Mouse (Mus musculus) frontal cortex, postnatal 10 days (tissue): Measurements from ENCODE around the gene Ifng.
"Not testable (repeated sequence)": the region's sequence is repeated elsewhere in the genome, so short reads cannot be mapped to it uniquely, and the experiment has no call there.

Experiments
- DNase-seq, 2 experiments: peaks; one replicate each; pipeline ENCODE4 v3.0.0; 2022; ENCODE audit warnings: low spot score in 2 of 2, mixed read lengths in 1 of 2

The Ifng gene

GRCm38 (mm10) chr10:118440742-118441240 is at the start of gene Ifng:
Ifng (plus strand) TSS chr10:118441046.
- no peak for DNase-seq

GRCm38 (mm10) chr10:118399917-118400316 is 40.9 kb upstream of the Ifng start:
- peak; percentile 8 to 26 for DNase-seq

GRCm38 (mm10) chr10:118406463-118407221 is 34.2 kb upstream of the Ifng start:
- no peak for DNase-seq

GRCm38 (mm10) chr10:118411377-118411776 is 29.5 kb upstream of the Ifng start:
- no peak for DNase-seq

GRCm38 (mm10) chr10:118412774-118413173 is 28.1 kb upstream of the Ifng start:
- DNase-seq = no peak

- no peak for DNase-seq
These were observed 21.8 kb upstream of the Ifng start for GRCm38 (mm10) chr10:118419000-118419425.

- no peak for DNase-seq
These were observed 19.9 kb upstream of the Ifng start for GRCm38 (mm10) chr10:118420896-118421295.

- no peak for DNase-seq
These were observed 5.3 kb upstream of the Ifng start for GRCm38 (mm10) chr10:118435501-118435900.

GRCm38 (mm10) chr10:118441898-118442297 is 1.1 kb downstream of the Ifng start:
- DNase-seq = no peak

GRCm38 (mm10) chr10:118442999-118443398 is 2.2 kb downstream of the Ifng start:
- DNase-seq = no peak

GRCm38 (mm10) chr10:118445021-118445420 is 4.2 kb downstream of the Ifng start:
- DNase-seq = no peak

- DNase-seq = no peak
These were observed 4.7 kb downstream of the Ifng start for GRCm38 (mm10) chr10:118445502-118445901.

GRCm38 (mm10) chr10:118445978-118446377 is 5.1 kb downstream of the Ifng start:
- DNase-seq = peak in 1 of 2 experiments; percentile 9

- DNase-seq = no peak
These were observed 10.9 kb downstream of the Ifng start for GRCm38 (mm10) chr10:118451747-118452146.

- no peak for DNase-seq
These were observed 17.9 kb downstream of the Ifng start for GRCm38 (mm10) chr10:118458729-118459128.

- no peak for DNase-seq
These were observed 20.4 kb downstream of the Ifng start for GRCm38 (mm10) chr10:118461126-118461767.

GRCm38 (mm10) chr10:118466481-118466880 is 25.6 kb downstream of the Ifng start:
- no peak for DNase-seq

GRCm38 (mm10) chr10:118469047-118469446 is 28.2 kb downstream of the Ifng start:
- DNase-seq = no peak

GRCm38 (mm10) chr10:118470296-118470957 is 29.6 kb downstream of the Ifng start:
- DNase-seq = no peak

GRCm38 (mm10) chr10:118472846-118473245 is 32.0 kb downstream of the Ifng start:
- DNase-seq = not testable (repeated sequence)

- DNase-seq = peak in 1 of 2 experiments; percentile 10
These were observed 35.9 kb downstream of the Ifng start for GRCm38 (mm10) chr10:118476696-118477095.

GRCm38 (mm10) chr10:118477297-118477696 is 36.5 kb downstream of the Ifng start:
- no peak for DNase-seq
